Mouse (Mus musculus): ENCODE data around the gene Prkag1.

The Prkag1 gene

DNA sequence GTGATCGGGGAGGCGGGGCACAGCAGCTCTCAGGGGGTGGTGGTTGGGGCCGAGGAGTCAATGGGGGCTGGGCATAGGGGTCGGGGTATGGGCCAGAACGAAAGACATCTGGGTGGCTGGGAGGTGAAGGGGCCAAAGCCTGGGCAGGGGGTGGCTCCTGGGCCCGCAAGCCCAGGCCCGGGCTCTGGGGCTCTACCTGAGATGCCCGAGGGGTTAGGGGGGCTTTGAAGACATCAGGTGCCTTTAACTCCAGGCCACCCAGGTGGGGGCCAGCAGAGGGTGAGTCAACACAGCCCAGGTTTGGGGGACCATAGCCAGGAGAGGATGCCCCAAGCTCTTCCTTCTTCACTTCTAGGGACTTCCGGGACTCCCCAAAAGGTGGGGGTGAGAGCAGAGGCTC is 21.4 kb upstream of the Prkag1 start:
- no peak for DNase-seq

DNA sequence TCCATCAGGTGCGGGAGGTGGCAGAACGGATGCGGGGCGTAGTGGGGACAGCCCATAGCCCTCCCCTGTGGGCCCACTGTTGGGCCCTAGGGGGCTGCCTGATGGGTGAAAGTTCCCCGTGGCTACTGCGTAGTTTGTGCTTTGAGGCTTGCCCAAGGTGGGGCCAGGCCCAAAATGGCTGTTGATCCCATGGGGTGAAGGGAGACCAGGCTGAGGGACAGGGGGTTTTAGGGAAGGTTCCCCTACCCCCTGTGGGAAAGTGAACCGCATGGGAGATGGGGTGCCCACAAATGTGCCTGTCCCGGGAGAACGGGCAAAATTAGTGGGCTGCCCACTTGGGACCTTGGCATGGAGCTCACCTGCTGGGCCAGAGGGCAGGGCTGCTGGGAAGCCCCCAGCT is 20.8 kb upstream of the Prkag1 start:
- no peak for DNase-seq

DNA sequence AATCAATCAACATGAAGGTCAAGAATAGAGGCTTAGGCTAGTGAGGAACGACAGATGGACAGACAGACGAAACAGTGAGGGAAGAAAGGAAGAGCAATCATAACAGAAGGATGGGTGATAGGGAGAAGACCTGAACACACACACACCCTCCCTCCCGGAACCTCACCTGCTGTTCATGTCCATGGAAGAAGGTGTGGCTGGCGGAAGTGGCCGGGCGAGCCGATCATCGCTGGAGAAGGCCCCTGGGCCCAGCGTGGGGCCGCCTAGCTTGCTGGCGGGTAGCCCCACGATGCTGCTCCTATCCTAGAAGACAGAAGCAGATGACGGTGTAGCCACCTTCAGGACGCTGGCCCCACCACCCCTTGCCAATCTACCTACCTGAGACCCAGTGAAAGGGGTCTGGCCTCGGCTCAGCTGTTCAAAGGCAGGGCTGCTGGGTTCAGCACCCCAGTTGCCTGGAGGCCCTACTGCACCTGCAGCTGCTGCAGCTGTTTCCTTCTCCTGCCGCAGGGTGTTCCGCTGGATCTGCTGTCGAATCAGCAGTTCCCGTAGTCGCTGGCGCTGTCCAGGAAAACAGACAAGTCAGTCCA is 20.0 kb upstream of the Prkag1 start:
- no peak for DNase-seq

- peak; percentile 49 to 53 for DNase-seq
Observed at GRCm38 (mm10) chr15:98850668-98851067, 19.3 kb upstream of the Prkag1 start.

GRCm38 (mm10) chr15:98849956-98850600 is 18.8 kb upstream of the Prkag1 start:
- DNase-seq, result peak in 1 of 2 experiments; percentile 14

DNA sequence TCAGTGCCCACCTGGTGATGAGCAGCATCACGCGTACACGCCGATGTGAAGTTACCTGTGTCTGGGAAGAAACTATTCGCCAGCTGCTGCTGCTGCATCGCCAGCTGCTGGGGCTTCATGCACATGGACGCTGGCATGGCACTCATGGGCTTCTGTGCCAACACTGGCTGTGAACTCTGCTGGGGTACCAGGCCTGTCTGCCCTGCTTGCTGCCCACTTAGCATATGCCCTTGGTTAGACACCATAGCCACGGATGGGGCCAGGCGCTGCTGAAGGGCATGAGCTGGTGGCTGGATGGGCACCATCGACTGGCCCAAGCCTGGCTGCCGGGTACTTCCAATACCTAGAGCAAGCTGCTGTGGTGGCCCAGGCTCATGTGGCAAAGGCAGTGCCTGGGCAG is 17.8 kb upstream of the Prkag1 start:
- peak in 1 of 2 experiments; percentile 6 for DNase-seq

- no peak for DNase-seq
Observed at GRCm38 (mm10) chr15:98846140-98846539, 14.8 kb upstream of the Prkag1 start.

DNA sequence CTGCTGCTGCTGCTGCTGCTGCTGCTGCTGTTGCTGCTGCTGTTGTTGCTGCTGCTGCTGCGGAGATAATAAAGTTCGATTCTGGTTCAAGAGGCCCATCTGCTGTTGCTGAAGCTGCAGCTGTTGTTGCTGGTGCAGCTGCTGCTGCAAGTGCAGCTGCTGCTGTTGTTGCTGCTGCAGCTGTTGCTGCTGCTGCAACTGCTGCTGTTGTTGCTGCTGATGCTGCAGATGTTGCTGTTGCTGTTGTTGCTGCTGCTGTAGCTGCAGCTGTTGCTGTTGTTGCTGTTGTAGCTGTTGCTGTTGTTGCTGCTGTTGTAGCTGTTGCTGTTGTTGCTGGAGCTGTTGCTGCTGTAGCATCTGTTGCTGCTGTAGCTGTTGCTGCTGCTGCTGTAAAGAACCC is 13.8 kb upstream of the Prkag1 start:
- no peak for DNase-seq

DNA sequence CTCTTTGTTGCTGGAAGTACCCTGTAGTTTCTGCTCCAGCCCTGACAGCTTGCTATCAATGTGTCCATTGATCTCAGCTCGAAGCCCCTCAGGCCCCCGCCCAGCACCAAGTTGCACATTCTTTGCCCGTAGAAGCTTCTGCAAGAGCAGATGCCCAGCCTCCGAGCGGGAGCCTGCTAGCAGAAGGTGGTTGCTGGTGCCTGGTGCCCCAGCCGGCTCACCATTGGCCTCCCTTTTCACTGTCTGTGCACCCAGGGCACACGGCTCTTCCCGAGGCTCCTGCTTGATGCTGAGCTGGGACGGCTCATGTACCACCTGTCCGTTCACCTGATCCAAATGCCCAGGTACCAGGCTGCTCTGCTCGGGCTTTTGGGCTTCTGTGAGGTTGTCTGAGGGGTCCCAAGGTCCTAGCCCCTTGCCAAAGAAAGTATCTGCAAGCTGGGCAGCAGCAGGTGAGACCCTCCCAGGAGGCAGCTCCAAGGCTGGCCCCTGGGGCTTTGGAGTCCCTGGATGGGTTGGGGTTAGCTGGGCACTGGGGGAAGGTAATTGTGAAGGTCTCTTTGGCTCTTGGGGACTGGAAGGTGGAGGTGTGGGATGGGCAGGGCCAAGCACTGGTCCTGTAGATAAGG is 12.4 kb upstream of the Prkag1 start:
- DNase-seq, result no peak

- no peak for DNase-seq
Observed at GRCm38 (mm10) chr15:98839671-98840585, 8.6 kb upstream of the Prkag1 start.

DNA sequence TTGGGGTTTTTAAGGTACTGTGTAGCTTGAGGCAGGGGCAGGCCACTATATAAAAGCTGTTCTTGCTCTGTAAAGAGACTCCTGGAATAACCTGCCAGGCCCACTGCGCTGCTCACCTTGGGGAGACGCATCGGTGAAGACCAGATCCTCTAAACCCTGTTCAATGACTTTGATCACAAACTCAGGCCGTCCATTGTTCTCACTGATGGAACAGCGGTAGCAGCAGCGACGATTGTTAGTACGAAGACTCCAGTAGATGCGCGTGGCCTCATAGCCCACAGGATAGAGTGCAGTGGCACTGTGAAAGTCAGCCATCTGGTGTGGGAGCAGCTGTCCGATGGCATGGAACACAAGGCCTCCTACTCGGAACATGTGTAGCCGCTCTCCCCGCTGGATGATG is 7.8 kb upstream of the Prkag1 start:
- DNase-seq, result no peak

DNA sequence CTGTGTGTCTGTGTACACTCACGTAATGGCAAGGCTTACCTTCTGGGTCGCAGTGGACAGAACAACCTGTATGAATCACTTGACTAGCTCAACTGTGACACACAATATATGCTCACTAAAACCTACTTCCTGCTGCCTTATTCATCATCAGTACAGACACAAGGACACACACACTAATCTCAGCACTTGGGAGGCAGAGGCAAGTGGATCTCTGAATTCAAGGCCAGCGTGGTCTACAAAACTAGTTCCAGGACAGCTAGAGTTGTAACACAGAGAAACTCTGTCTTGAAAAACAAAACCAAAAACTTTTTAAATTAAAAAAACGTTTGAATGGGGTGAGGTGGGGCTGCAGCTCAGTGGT is 6.4 kb upstream of the Prkag1 start:
- no peak for DNase-seq

- DNase-seq, result no peak
Observed at GRCm38 (mm10) chr15:98837006-98837742, 5.9 kb upstream of the Prkag1 start.

- no peak for DNase-seq
Observed at GRCm38 (mm10) chr15:98835291-98835690, 4.0 kb upstream of the Prkag1 start.

DNA sequence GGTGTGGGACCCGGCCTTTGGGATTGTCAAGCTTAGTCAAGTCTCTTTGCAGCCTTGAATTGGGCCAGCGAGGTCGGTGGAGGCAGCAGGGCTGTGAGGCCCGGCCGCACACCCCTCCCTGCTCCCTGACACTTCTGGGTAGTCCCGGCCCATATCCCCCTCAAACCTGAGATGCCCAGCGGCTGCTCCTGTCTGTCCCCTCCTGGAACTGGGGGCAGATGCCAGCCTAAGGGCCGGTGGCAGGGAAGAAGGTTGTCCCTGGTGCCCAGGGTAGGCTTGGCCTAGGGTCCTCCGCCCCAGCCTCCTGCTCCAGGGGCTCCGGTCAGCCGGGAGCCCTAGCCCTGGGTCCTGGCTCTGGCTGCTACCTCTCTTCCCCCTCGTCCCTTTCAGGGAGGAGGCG is 2.7 kb upstream of the Prkag1 start:
- no peak for DNase-seq

- DNase-seq, result no peak
Observed at GRCm38 (mm10) chr15:98833281-98833680, 2.0 kb upstream of the Prkag1 start.

DNA sequence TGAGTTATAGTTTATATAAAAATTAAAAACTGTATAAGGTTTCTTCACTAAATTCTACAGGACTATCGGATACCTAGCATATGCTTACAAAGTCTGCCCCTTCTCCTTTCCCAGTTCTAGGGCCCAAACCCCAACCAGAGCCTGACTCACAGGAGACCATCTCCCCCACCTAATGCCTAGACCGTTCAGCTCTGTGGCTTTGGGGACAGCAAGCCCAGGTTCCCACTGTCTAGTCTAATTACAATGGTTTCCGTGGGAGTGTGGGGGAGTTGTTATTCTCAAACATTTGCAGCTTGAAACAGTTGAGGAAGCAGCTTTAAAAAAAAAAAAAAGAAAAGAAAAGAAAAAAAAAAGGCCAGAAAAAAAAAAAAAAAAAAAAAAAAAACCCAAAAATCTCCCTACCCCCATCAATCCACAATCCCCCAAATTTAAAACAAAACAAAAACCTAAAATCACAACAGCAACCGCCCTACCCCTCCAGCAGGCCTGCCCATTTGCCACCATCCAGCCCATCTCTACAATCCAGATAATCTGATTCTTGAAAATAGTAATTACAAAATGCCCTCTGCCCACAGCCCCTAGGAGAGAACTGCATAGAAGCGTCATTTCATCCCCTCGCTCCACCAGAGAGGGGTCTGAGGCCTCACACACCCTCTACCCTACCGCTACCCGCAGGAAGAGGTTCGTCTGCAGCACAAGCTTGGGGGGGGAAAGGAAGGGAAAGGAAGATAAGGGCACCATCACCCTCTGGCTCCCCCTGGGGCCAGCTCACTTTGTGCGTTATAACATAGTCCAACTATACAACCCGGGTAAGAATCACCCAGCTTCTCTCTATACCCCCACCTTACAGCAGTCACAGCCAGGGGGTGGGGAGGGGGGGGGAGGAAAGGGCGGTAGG is 1.1 kb upstream of the Prkag1 start:
- no peak for DNase-seq

- DNase-seq, result no peak
Observed at GRCm38 (mm10) chr15:98831684-98832035, 339 bp upstream of the Prkag1 start.

GRCm38 (mm10) chr15:98827611-98828011 is 3.7 kb downstream of the Prkag1 start:
- DNase-seq, result no peak

GRCm38 (mm10) chr15:98823434-98823833 is 7.9 kb downstream of the Prkag1 start:
- no peak for DNase-seq

DNA sequence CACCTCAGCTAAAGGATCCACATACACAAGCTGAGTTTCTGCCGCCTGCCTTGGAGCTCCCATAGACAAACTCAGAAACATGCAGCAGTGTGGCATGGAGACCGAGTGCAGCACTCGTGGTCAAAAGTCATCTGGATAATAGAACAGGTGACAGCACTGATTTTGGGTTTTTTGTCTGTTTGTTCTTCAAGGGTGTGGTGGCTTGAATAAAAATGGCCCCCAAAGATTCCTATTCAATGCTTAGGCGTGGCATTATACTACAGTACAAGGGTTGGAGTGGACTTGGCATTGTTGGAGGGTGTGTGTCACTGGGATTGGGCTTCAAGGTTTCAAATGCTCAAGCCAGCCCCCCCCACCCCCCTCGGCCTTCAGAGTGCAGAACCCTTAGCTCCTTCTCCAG is 9.2 kb downstream of the Prkag1 start:
- no peak for DNase-seq

DNA sequence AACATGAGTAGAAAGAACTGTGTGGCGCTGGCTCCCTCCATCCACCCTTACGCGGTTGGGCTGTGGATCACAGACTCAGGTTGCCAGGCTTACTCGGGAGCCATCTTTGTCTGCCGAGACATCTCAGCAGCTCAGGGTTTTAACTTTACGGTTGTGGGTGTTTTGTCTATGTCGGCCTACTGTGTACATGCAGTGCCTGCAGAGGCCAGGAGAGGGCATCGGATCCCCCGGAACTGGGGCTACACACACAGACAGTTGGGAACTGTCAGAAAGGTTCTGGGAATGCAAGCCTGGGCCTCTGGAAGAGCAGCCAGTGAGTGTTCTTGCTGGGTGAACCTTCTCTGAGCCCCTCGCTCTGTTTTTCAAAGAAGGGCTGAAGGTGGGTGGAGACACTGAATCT is 9.9 kb downstream of the Prkag1 start:
- no peak for DNase-seq

All from cerebellum, postnatal 36 days (tissue).